Mouse (Mus musculus) spleen, adult 18-20 months (tissue): Measurements from ENCODE around the gene Atp1a3.

Experiments
- DNase-seq, 2 experiments: peaks; one replicate each; pipeline ENCODE4 v3.0.0; 2022; ENCODE audit warnings: mixed read lengths in 2 of 2

Gene Atp1a3

GRCm38 (mm10) chr7:24954450-24954849, 51.3 kb downstream of the Atp1a3 start:
- DNase-seq: peak; percentile 43 to 59

GRCm38 (mm10) chr7:24953966-24954365, 51.8 kb downstream of the Atp1a3 start:
- DNase-seq: no peak

GRCm38 (mm10) chr7:24949958-24950623, 55.7 kb downstream of the Atp1a3 start:
- peak; percentile 65 to 85 for DNase-seq

- no peak for DNase-seq
Measured at GRCm38 (mm10) chr7:24948774-24949173, 57.0 kb downstream of the Atp1a3 start.

GRCm38 (mm10) chr7:24947316-24948048, 58.3 kb downstream of the Atp1a3 start:
- no peak for DNase-seq

GRCm38 (mm10) chr7:24944257-24944950, 61.4 kb downstream of the Atp1a3 start, which contains the start of gene Gm4881:
TSS of gene Gm4881 (minus strand) at chr7:24944494.
- DNase-seq: no peak

- DNase-seq: no peak
Measured at GRCm38 (mm10) chr7:24943641-24944040, 62.1 kb downstream of the Atp1a3 start.

- DNase-seq: no peak
Measured at GRCm38 (mm10) chr7:24931651-24932050, 74.1 kb downstream of the Atp1a3 start.

- no peak for DNase-seq
Measured at GRCm38 (mm10) chr7:24930475-24930874, 75.3 kb downstream of the Atp1a3 start.
